Mouse (Mus musculus) intestine, postnatal 0 days (tissue): ENCODE data around the gene Clip2. TPM values are rescaled to one million over a fixed set of nuclear protein-coding genes. Genes with fewer than 3 reads are reported as not detected.

Source experiments
- ATAC-seq: fragments of 200-750 bp; cut with Nextera tagmentation; 2 replicates; pipeline ENCODE4 v1.8.0; 2017; ENCODE audit warnings: mild to moderate bottlenecking, moderate TSS enrichment, moderate library complexity
- H3K27ac ChIP-seq: fragments of 300-500 bp; sonication (generic); 2 replicates; pipeline ENCODE4 v1.5.1; 2014; ENCODE audit warnings: mild to moderate bottlenecking, low read depth, low read length, moderate library complexity
- H3K27me3 ChIP-seq: fragments of 300-500 bp; sonication (generic); replicated peaks from 2 replicates; pipeline ENCODE4 v1.6.1; 2014; ENCODE audit warnings: low read length, mixed read lengths; ENCODE audit not compliant: control insufficient read depth, insufficient read depth
- H3K36me3 ChIP-seq: fragments of 300-500 bp; sonication (generic); 2 replicates; pipeline ENCODE4 v1.6.1; 2014; ENCODE audit warnings: mild to moderate bottlenecking, moderate library complexity; ENCODE audit not compliant: control insufficient read depth, insufficient read depth
- H3K4me1 ChIP-seq: fragments of 300-500 bp; sonication (generic); replicated peaks from 2 replicates; pipeline ENCODE4 v1.6.1; 2014; ENCODE audit warnings: antibody characterized with exemption, low read length, mixed read lengths; ENCODE audit not compliant: control insufficient read depth, insufficient read depth
- H3K4me2 ChIP-seq: fragments of 300-500 bp; sonication (generic); replicated peaks from 2 replicates; pipeline ENCODE4 v1.6.1; 2014; ENCODE audit warnings: low read depth, mild to moderate bottlenecking, moderate library complexity
- H3K4me3 ChIP-seq: fragments of 300-500 bp; sonication (generic); 2 replicates; pipeline ENCODE4 v1.5.1; 2014; ENCODE audit warnings: low read depth, low read length
- H3K9ac ChIP-seq: fragments of 300-500 bp; sonication (generic); 2 replicates; pipeline ENCODE4 v1.6.1; 2014; ENCODE audit warnings: mild to moderate bottlenecking, low read depth, low read length
- H3K9me3 ChIP-seq: fragments of 300-500 bp; sonication (generic); 2 replicates; pipeline ENCODE4 v1.6.1; 2016; ENCODE audit warnings: mixed run types; ENCODE audit not compliant: control insufficient read depth
- CTCF ChIP-seq: sonication (generic); IDR thresholded peaks from 2 replicates; pipeline ENCODE4 v1.5.1; 2016; ENCODE audit warnings: low read depth, mild to moderate bottlenecking, control low read depth, antibody characterized with exemption, moderate library complexity
- WGBS: fragments of 180-500 bp; shearing (Covaris S2); extraction: QIAGEN DNeasy Blood & Tissue Kit; methylation state at CpG from one replicate; pipeline ENCODE4 v1.1.7; 2014; 5-methylcytosine and 5-hydroxymethylcytosine counted together
- polyA plus RNA-seq: library from polyadenylated mRNA; unstranded; fragments of >200 nt; fragmentation: Nextera tagmentation; extraction: Ambion mirVana; gene quantifications from 2 replicates; pipeline ENCODE4 v1.2.1, GENCODE M21; 2015

Gene Clip2
- polyA plus RNA-seq, 1 experiment from 2014 or later, result 2.6 TPM

DNA sequence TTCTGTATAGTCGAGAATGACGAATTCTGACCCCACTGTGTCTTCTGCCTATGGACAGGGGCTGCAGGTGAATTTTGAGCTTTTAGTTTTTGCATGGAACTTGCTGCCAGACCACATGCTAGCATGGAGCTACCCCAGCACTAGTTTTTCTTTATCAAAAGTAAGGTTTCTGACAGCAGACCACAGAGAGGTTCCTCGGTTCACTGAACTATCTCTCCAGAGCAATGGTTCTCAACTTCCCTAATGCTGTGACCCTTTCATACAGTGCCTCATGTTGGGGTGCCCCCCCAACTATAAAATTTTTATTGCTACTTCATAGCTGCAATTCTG is 31.6 kb upstream of the Clip2 start:
- no peak overlapping the region for H3K4me3 ChIP-seq
- no peak for ATAC-seq
- TF ChIP-seq CTCF, result no peak
- no peaks in the 10 kb centered on the region for H3K27me3 ChIP-seq
- peaks cover 22% of the 10 kb centered on the region; the same call in 1 of the 2 replicates for H3K36me3 ChIP-seq
- 72% methylated on average over 3 of the region's 3 CpGs for WGBS
- 0 out of 2 replicates have a peak overlapping the region, but pooled peaks have one; percentile 79 for H3K4me2 ChIP-seq
- no peak overlapping the region for H3K9ac ChIP-seq
- H3K27ac ChIP-seq, result no peak overlapping the region
- no peaks in the 10 kb centered on the region for H3K4me1 ChIP-seq
- no peaks in the 10 kb centered on the region for H3K9me3 ChIP-seq

- H3K9ac ChIP-seq, result peak overlapping the region; percentile 59
- no peaks in the 10 kb centered on the region for H3K4me1 ChIP-seq
- no peaks in the 10 kb centered on the region for H3K9me3 ChIP-seq
- peaks cover 16% of the 10 kb centered on the region; the same call in 1 of the 2 replicates for H3K36me3 ChIP-seq
- H3K4me2 ChIP-seq, result peak overlapping the region; percentile 79
- peak; percentile 41; the same call in 1 of the 2 replicates for TF ChIP-seq CTCF
- ATAC-seq, result no peak
- 23% methylated on average over 15 of the region's 15 CpGs for WGBS
- no peaks in the 10 kb centered on the region for H3K27me3 ChIP-seq
- peak overlapping the region; percentile 82 for H3K4me3 ChIP-seq
- 0 out of 2 replicates have a peak overlapping the region, but pooled peaks have one; percentile 15 for H3K27ac ChIP-seq
These were observed 31.0 kb upstream of the Clip2 start for GRCm38 (mm10) chr5:134583006-134583883.

GRCm38 (mm10) chr5:134582221-134582907 is 30.1 kb upstream of the Clip2 start:
- WGBS, result 7% methylated on average over 30 of the region's 30 CpGs
- ATAC-seq, result peak; percentile 93
- H3K27me3 ChIP-seq, result no peaks in the 10 kb centered on the region
- no peaks in the 10 kb centered on the region for H3K9me3 ChIP-seq
- peak overlapping the region; percentile 82 for H3K4me3 ChIP-seq
- peak overlapping the region; percentile 79 for H3K4me2 ChIP-seq
- H3K4me1 ChIP-seq, result no peaks in the 10 kb centered on the region
- H3K9ac ChIP-seq, result peak overlapping the region; percentile 59
- H3K36me3 ChIP-seq, result peaks cover 9% of the 10 kb centered on the region; the same call in 1 of the 2 replicates
- TF ChIP-seq CTCF, result peak; percentile 82
- peak overlapping the region; percentile 15; the same call in 1 of the 2 replicates for H3K27ac ChIP-seq

- no peak for ATAC-seq
- WGBS, result 76% methylated on average over 5 of the region's 5 CpGs
- no peaks in the 10 kb centered on the region for H3K4me1 ChIP-seq
- no peak within 1 kb of the TSS for H3K9ac ChIP-seq
- no peak for TF ChIP-seq CTCF
- H3K27me3 ChIP-seq, result no peaks in the 10 kb centered on the region
- H3K4me3 ChIP-seq, result no peak within 1 kb of the TSS
- no peak within 1 kb of the TSS for H3K27ac ChIP-seq
- H3K9me3 ChIP-seq, result no peaks in the 10 kb centered on the region
- no peak within 1 kb of the TSS for H3K4me2 ChIP-seq
- no peaks in the 10 kb centered on the region for H3K36me3 ChIP-seq
These were observed 28.9 kb upstream of the Clip2 start, which contains the start of gene Rfc2 for GRCm38 (mm10) chr5:134581146-134581545. Gene Rfc2 (plus strand): TSS chr5:134581366.

DNA sequence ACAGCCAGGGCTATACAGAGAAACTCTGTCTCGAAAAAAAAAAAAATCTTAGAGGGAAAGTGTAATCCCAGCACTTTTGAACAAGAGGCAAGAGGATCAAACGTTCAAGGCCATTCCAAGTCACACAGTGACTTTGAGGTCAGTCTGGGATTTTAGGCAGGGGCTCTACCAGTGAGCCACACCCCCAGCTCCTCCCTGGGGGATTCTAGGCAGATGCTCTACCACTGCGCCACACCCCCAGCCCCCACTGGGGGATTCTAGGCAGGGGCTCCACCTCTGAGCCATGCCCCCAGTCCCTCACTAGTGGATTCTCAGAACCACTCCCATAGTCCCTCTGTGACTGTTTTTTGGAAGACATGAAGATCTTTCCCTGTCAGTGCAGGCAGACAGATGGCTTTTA is 26.9 kb upstream of the Clip2 start:
- Histone ChIP-seq H3K36me3 (no peaks in the 10 kb centered on the region), H3K27ac (no peak overlapping the region), H3K9me3 (no peaks in the 10 kb centered on the region), H3K4me1 (no peaks in the 10 kb centered on the region), H3K4me2 (no peak overlapping the region), H3K27me3 (no peaks in the 10 kb centered on the region), H3K9ac (no peak overlapping the region), H3K4me3 (no peak overlapping the region)
- ATAC-seq, result no peak
- 64% methylated on average over 3 of the region's 3 CpGs for whole genome bisulfite sequencing
- no peak for TF ChIP-seq CTCF

- TF ChIP-seq CTCF, result no peak
- WGBS, result 90% methylated on average over 7 of the region's 7 CpGs
- H3K27ac ChIP-seq, result no peak overlapping the region
These were observed 25.3 kb upstream of the Clip2 start for GRCm38 (mm10) chr5:134577534-134577933.

More at GRCm38 (mm10) chr5:134577534-134577933, 25.3 kb upstream of the Clip2 start:
- Histone ChIP-seq H3K9me3 (no peaks in the 10 kb centered on the region), H3K27me3 (no peaks in the 10 kb centered on the region), H3K36me3 (no peaks in the 10 kb centered on the region), H3K4me3 (no peak overlapping the region), H3K9ac (no peak overlapping the region), H3K4me1 (no peaks in the 10 kb centered on the region), H3K4me2 (no peak overlapping the region)
- ATAC-seq, result no peak
